Mouse (Mus musculus): ENCODE results near the gene Nfia. TPM values are rescaled to one million over a fixed set of nuclear protein-coding genes. Genes with fewer than 3 reads are reported as not detected.

Nfia gene
- polyA plus RNA-seq, 1 experiment from 2014 or later: 17.0 TPM

- 84% methylated on average over 2 of the region's 2 CpGs for WGBS
- Histone ChIP-seq H3K36me3 (replicated peaks) (no peaks in the 10 kb centered on the region), H3K4me1 (peaks cover 17% of the 10 kb centered on the region), H3K27me3 (replicated peaks; ENCODE audit: low read depth, poor library complexity, severe bottlenecking) (no peaks in the 10 kb centered on the region), H3K4me3 (no peak overlapping the region), H3K9me3 (no peaks in the 10 kb centered on the region), H3K27ac (replicated peaks) (no peak overlapping the region)
- DNase-seq (ENCODE audit: low spot score): no peak
Observed at GRCm38 (mm10) chr4:97944309-97944708, 171.8 kb downstream of the Nfia start.

- H3K27ac ChIP-seq (replicated peaks): no peak overlapping the region; the same call in 1 of the 2 replicates
- no peaks in the 10 kb centered on the region for H3K9me3 ChIP-seq
- H3K36me3 ChIP-seq (replicated peaks): no peaks in the 10 kb centered on the region
- no peak overlapping the region for H3K4me3 ChIP-seq
- peaks cover 17% of the 10 kb centered on the region for H3K4me1 ChIP-seq
- H3K27me3 ChIP-seq (replicated peaks; ENCODE audit: low read depth, poor library complexity, severe bottlenecking): no peaks in the 10 kb centered on the region
- DNase-seq (ENCODE audit: low spot score): no peak
- WGBS: 84% methylated on average over 5 of the region's 5 CpGs
Observed at GRCm38 (mm10) chr4:97947484-97947883, 174.9 kb downstream of the Nfia start.

- 32% methylated on average over 8 of the region's 8 CpGs for WGBS
- no peaks in the 10 kb centered on the region for H3K9me3 ChIP-seq
Observed at GRCm38 (mm10) chr4:97948250-97948649, 175.7 kb downstream of the Nfia start.

GRCm38 (mm10) chr4:97950341-97951071 lies 178.0 kb downstream of the Nfia start:
- no peak for DNase-seq (ENCODE audit: low spot score)
- Histone ChIP-seq H3K36me3 (replicated peaks) (no peaks in the 10 kb centered on the region), H3K9me3 (no peaks in the 10 kb centered on the region), H3K4me1 (peaks cover 17% of the 10 kb centered on the region), H3K27ac (replicated peaks) (no peak overlapping the region), H3K27me3 (replicated peaks; ENCODE audit: low read depth, poor library complexity, severe bottlenecking) (no peaks in the 10 kb centered on the region), H3K4me3 (no peak overlapping the region)
- 90% methylated on average over 10 of the region's 10 CpGs for WGBS

More at GRCm38 (mm10) chr4:97948250-97948649, 175.7 kb downstream of the Nfia start:
- peak; percentile 14 for DNase-seq (ENCODE audit: low spot score)
- no peaks in the 10 kb centered on the region for H3K27me3 ChIP-seq (replicated peaks; ENCODE audit: low read depth, poor library complexity, severe bottlenecking)
- H3K4me3 ChIP-seq: no peak overlapping the region
- H3K27ac ChIP-seq (replicated peaks): no peak overlapping the region
- no peaks in the 10 kb centered on the region for H3K36me3 ChIP-seq (replicated peaks)
- H3K4me1 ChIP-seq: peaks cover 17% of the 10 kb centered on the region

- Histone ChIP-seq H3K4me3 (no peak overlapping the region), H3K36me3 (replicated peaks) (no peaks in the 10 kb centered on the region), H3K27me3 (replicated peaks; ENCODE audit: low read depth, poor library complexity, severe bottlenecking) (no peaks in the 10 kb centered on the region), H3K4me1 (no peaks in the 10 kb centered on the region; the same call in 1 of the 2 replicates), H3K27ac (replicated peaks) (no peak overlapping the region), H3K9me3 (no peaks in the 10 kb centered on the region)
- no peak for DNase-seq (ENCODE audit: low spot score)
- WGBS: 74% methylated on average over 11 of the region's 11 CpGs
Observed at GRCm38 (mm10) chr4:97953886-97954285, 181.4 kb downstream of the Nfia start.

GRCm38 (mm10) chr4:97958121-97958520 lies 185.6 kb downstream of the Nfia start:
- no peak for DNase-seq (ENCODE audit: low spot score)
- WGBS: 87% methylated on average over 5 of the region's 5 CpGs
- Histone ChIP-seq H3K9me3 (no peaks in the 10 kb centered on the region), H3K27me3 (replicated peaks; ENCODE audit: low read depth, poor library complexity, severe bottlenecking) (no peaks in the 10 kb centered on the region), H3K4me3 (no peak overlapping the region), H3K27ac (replicated peaks) (no peak overlapping the region), H3K4me1 (no peaks in the 10 kb centered on the region), H3K36me3 (replicated peaks) (no peaks in the 10 kb centered on the region)

GRCm38 (mm10) chr4:97962856-97963255 lies 190.3 kb downstream of the Nfia start:
- 89% methylated on average over 7 of the region's 7 CpGs for WGBS
- no peaks in the 10 kb centered on the region for H3K9me3 ChIP-seq
- H3K27me3 ChIP-seq (replicated peaks; ENCODE audit: low read depth, poor library complexity, severe bottlenecking): no peaks in the 10 kb centered on the region
- no peak for DNase-seq (ENCODE audit: low spot score)
- H3K27ac ChIP-seq (replicated peaks): no peak overlapping the region
- no peaks in the 10 kb centered on the region for H3K36me3 ChIP-seq (replicated peaks)
- no peak overlapping the region for H3K4me3 ChIP-seq
- no peaks in the 10 kb centered on the region for H3K4me1 ChIP-seq

GRCm38 (mm10) chr4:97963951-97964350 lies 191.4 kb downstream of the Nfia start:
- Histone ChIP-seq H3K4me3 (no peak overlapping the region), H3K9me3 (no peaks in the 10 kb centered on the region), H3K4me1 (no peaks in the 10 kb centered on the region), H3K36me3 (replicated peaks) (no peaks in the 10 kb centered on the region), H3K27ac (replicated peaks) (no peak overlapping the region), H3K27me3 (replicated peaks; ENCODE audit: low read depth, poor library complexity, severe bottlenecking) (no peaks in the 10 kb centered on the region)
- 61% methylated on average over 1 of the region's 1 CpGs for WGBS
- no peak for DNase-seq (ENCODE audit: low spot score)

- WGBS: 94% methylated on average over 7 of the region's 7 CpGs
- no peak for DNase-seq (ENCODE audit: low spot score)
- Histone ChIP-seq H3K27ac (replicated peaks) (no peak overlapping the region), H3K27me3 (replicated peaks; ENCODE audit: low read depth, poor library complexity, severe bottlenecking) (no peaks in the 10 kb centered on the region), H3K4me3 (no peak overlapping the region), H3K4me1 (no peaks in the 10 kb centered on the region), H3K9me3 (no peaks in the 10 kb centered on the region), H3K36me3 (replicated peaks) (no peaks in the 10 kb centered on the region; the same call in 1 of the 2 replicates)
Observed at GRCm38 (mm10) chr4:97968786-97969348, 196.3 kb downstream of the Nfia start.

- WGBS: 91% methylated on average over 2 of the region's 2 CpGs
- Histone ChIP-seq H3K9me3 (no peaks in the 10 kb centered on the region), H3K4me1 (peaks cover 13% of the 10 kb centered on the region; the same call in 1 of the 2 replicates), H3K36me3 (replicated peaks) (no peaks in the 10 kb centered on the region; the same call in 1 of the 2 replicates), H3K27ac (replicated peaks) (no peak overlapping the region), H3K4me3 (no peak overlapping the region), H3K27me3 (replicated peaks; ENCODE audit: low read depth, poor library complexity, severe bottlenecking) (no peaks in the 10 kb centered on the region)
- no peak for DNase-seq (ENCODE audit: low spot score)
Observed at GRCm38 (mm10) chr4:97973064-97973463, 200.5 kb downstream of the Nfia start.

- no peaks in the 10 kb centered on the region for H3K27me3 ChIP-seq (replicated peaks; ENCODE audit: low read depth, poor library complexity, severe bottlenecking)
- no peak for DNase-seq (ENCODE audit: low spot score)
- no peak overlapping the region for H3K4me3 ChIP-seq
- H3K36me3 ChIP-seq (replicated peaks): no peaks in the 10 kb centered on the region; the same call in 1 of the 2 replicates
- H3K27ac ChIP-seq (replicated peaks): no peak overlapping the region
- H3K9me3 ChIP-seq: no peaks in the 10 kb centered on the region
- H3K4me1 ChIP-seq: peaks cover 16% of the 10 kb centered on the region; the same call in 1 of the 2 replicates
- 84% methylated on average over 6 of the region's 6 CpGs for WGBS
Observed at GRCm38 (mm10) chr4:97974037-97974436, 201.5 kb downstream of the Nfia start.

GRCm38 (mm10) chr4:97976891-97977290 lies 204.4 kb downstream of the Nfia start:
- H3K36me3 ChIP-seq (replicated peaks): no peaks in the 10 kb centered on the region
- no peak overlapping the region for H3K4me3 ChIP-seq
- WGBS: 66% methylated on average over 5 of the region's 5 CpGs
- no peaks in the 10 kb centered on the region for H3K27me3 ChIP-seq (replicated peaks; ENCODE audit: low read depth, poor library complexity, severe bottlenecking)
- H3K27ac ChIP-seq (replicated peaks): no peak overlapping the region
- H3K9me3 ChIP-seq: no peaks in the 10 kb centered on the region
- no peak for DNase-seq (ENCODE audit: low spot score)
- H3K4me1 ChIP-seq: peaks cover 16% of the 10 kb centered on the region; the same call in 1 of the 2 replicates

GRCm38 (mm10) chr4:97984361-97984760 lies 211.8 kb downstream of the Nfia start:
- no peak overlapping the region for H3K4me3 ChIP-seq
- no peak for DNase-seq (ENCODE audit: low spot score)
- H3K27ac ChIP-seq (replicated peaks): no peak overlapping the region
- no peaks in the 10 kb centered on the region for H3K36me3 ChIP-seq (replicated peaks)
- no peaks in the 10 kb centered on the region for H3K9me3 ChIP-seq
- no peaks in the 10 kb centered on the region for H3K27me3 ChIP-seq (replicated peaks; ENCODE audit: low read depth, poor library complexity, severe bottlenecking)
- WGBS: 91% methylated on average over 2 of the region's 2 CpGs
- H3K4me1 ChIP-seq: no peaks in the 10 kb centered on the region

Measured in embryonic facial prominence, embryonic 10.5 days (tissue).